In the genomic region with DNA sequence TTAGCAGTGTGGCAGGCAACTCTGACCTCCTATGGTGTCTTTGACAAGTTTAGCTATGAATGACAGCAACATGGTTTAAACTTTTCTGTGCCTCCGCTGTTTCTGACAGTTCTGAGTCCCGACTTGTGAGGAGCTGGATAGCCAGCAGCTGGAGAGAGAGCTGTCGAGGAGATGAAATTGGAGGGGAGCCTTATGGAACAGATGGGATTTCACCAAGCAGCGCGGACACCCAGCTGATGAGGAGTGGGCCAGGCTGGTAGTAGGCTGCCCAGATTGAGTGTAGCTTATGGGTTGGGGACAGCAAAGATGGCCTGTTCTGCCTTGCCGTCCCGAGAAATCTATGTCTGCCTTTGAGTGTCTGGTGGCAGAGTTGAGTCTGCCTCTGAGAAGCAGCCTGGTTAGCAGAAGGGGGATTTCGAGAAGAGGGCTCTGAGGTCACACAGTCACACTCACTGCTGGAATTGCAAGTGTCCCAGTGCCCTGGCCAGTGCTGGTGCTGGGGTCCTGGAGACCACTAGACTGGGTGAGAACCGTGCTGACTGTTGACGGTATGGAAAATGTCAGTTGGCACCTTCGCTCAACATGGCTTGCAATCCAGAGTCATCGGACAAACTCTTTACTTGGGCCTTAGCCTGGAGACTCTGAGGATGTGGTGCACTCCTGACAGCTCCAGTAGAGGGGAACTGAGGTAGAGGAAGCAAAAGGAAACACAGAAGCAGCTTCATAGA, we compare ENCODE assay signal across 19 mouse cellular contexts.
DNase-seq lines count a peak whose midpoint lies in the region; ATAC-seq and TF ChIP-seq lines count a peak whose summit lies in the region.
"Had no signal": no experiment of that assay in that cellular context is flagged by ENCODE, and none has a peak within 500 bp of the region (broad histone marks: within the 10 kb centered on the region; RNA-seq: fewer than 3 reads in every experiment).

No protein-coding gene starts in this region.

- no peak for DNase-seq in hindbrain, embryonic 10.5 days (ENCODE audit: low spot score)
- DNase-seq in lung, embryonic 14.5 days, result peak; percentile 85
- DNase-seq in lung, postnatal 25 days (ENCODE audit: low spot score), result no peak
- peak; percentile 55 for DNase-seq in brain, embryonic 14.5 days (ENCODE audit: low read depth)
- DNase-seq in frontal cortex, postnatal 10 days (ENCODE audit: low spot score in 2 of 2), result no peak
- DNase-seq: adrenal gland, postnatal 25 days; cerebellum, adult 9-11 months; embryo, embryonic 11 days; gastrocnemius, postnatal 25 days; heart, postnatal 36 days; kidney, adult 18-20 months; thymus, adult 18-20 months had no signal

- H3K36me3 ChIP-seq in forebrain, embryonic 16.5 days (ENCODE audit: control insufficient read depth, insufficient read depth), result no peaks in the 10 kb centered on the region; the same call in 1 of the 2 replicates
- H3K36me3 ChIP-seq in forebrain, embryonic 13.5 days (ENCODE audit: poor library complexity, severe bottlenecking), result peaks cover 14% of the 10 kb centered on the region
- peaks cover 18% of the 10 kb centered on the region for H3K36me3 ChIP-seq in hindbrain, embryonic 15.5 days
- H3K36me3 ChIP-seq in hindbrain, embryonic 10.5 days, result peaks cover 77% of the 10 kb centered on the region
- 0 out of 2 replicates have a peak, but pooled peaks cover 3% of the 10 kb centered on the region for H3K36me3 ChIP-seq in lung, embryonic 14.5 days (ENCODE audit: insufficient read depth)

- H3K4me2 ChIP-seq in forebrain, embryonic 16.5 days (ENCODE audit: low read length), result no peak overlapping the region
- H3K4me2 ChIP-seq in forebrain, embryonic 13.5 days, result no peak overlapping the region
- no peak overlapping the region for H3K4me2 ChIP-seq in hindbrain, embryonic 15.5 days
- H3K4me2 ChIP-seq in lung, embryonic 14.5 days, result no peak overlapping the region
- H3K4me2 ChIP-seq: limb, embryonic 12.5 days; midbrain, embryonic 15.5 days; neural tube, embryonic 12.5 days had no signal

- WGBS in forebrain, embryonic 16.5 days, result 75% methylated on average over 12 of the region's 12 CpGs
- 89% methylated on average over 12 of the region's 12 CpGs for WGBS in forebrain, embryonic 13.5 days
- WGBS in hindbrain, embryonic 15.5 days, result 79% methylated on average over 12 of the region's 12 CpGs
- WGBS in hindbrain, embryonic 10.5 days, result 94% methylated on average over 12 of the region's 12 CpGs
- WGBS in lung, embryonic 14.5 days, result 37% methylated on average over 12 of the region's 12 CpGs

- TF ChIP-seq CTCF in lung, embryonic 14.5 days (IDR thresholded peaks at IDR 0.05; ENCODE audit: low read depth), result no peak
- no peak for TF ChIP-seq CTCF in brain, embryonic 14.5 days (IDR thresholded peaks at IDR 0.05; ENCODE audit: borderline replicate concordance, extremely low read depth, insufficient read depth, insufficient read length)

- no peak overlapping the region for H3K27ac ChIP-seq in forebrain, embryonic 16.5 days (ENCODE audit: low read length)
- H3K27ac ChIP-seq in forebrain, embryonic 13.5 days, result no peak overlapping the region
- H3K27ac ChIP-seq in hindbrain, embryonic 15.5 days (replicated peaks), result 0 out of 2 replicates have a peak overlapping the region, but pooled peaks have one; percentile 4
- no peak overlapping the region for H3K27ac ChIP-seq in hindbrain, embryonic 10.5 days
- peak overlapping the region; percentile 80 for H3K27ac ChIP-seq in lung, embryonic 14.5 days (ENCODE audit: low read depth)
- H3K27ac ChIP-seq: limb, embryonic 12.5 days; midbrain, embryonic 15.5 days; neural tube, embryonic 12.5 days had no signal

- H3K4me1 ChIP-seq in forebrain, embryonic 16.5 days (replicated peaks; ENCODE audit: control insufficient read depth, insufficient read depth, low read length), result peaks cover 4% of the 10 kb centered on the region
- H3K4me1 ChIP-seq in forebrain, embryonic 13.5 days, result peaks cover 3% of the 10 kb centered on the region; the same call in 1 of the 2 replicates
- H3K4me1 ChIP-seq in hindbrain, embryonic 15.5 days (replicated peaks), result peaks cover 20% of the 10 kb centered on the region
- H3K4me1 ChIP-seq in hindbrain, embryonic 10.5 days (replicated peaks), result no peaks in the 10 kb centered on the region
- H3K4me1 ChIP-seq in lung, embryonic 14.5 days (ENCODE audit: insufficient read depth), result peaks cover 14% of the 10 kb centered on the region
- H3K4me1 ChIP-seq: limb, embryonic 12.5 days had no signal

- H3K4me3 ChIP-seq in forebrain, embryonic 16.5 days (replicated peaks; ENCODE audit: low read length), result no peak overlapping the region
- H3K4me3 ChIP-seq in forebrain, embryonic 13.5 days, result no peak overlapping the region
- H3K4me3 ChIP-seq in hindbrain, embryonic 15.5 days, result no peak overlapping the region
- no peak overlapping the region for H3K4me3 ChIP-seq in hindbrain, embryonic 10.5 days
- H3K4me3 ChIP-seq in lung, embryonic 14.5 days (ENCODE audit: low read depth, low read length), result no peak overlapping the region
- H3K4me3 ChIP-seq: limb, embryonic 12.5 days; midbrain, embryonic 15.5 days; neural tube, embryonic 12.5 days had no signal

- no peaks in the 10 kb centered on the region for H3K9me3 ChIP-seq in forebrain, embryonic 16.5 days (ENCODE audit: control insufficient read depth, low read length)
- H3K9me3 ChIP-seq in forebrain, embryonic 13.5 days (replicated peaks), result no peaks in the 10 kb centered on the region
- H3K9me3 ChIP-seq in hindbrain, embryonic 15.5 days, result no peaks in the 10 kb centered on the region
- H3K9me3 ChIP-seq in hindbrain, embryonic 10.5 days, result no peaks in the 10 kb centered on the region
- no peaks in the 10 kb centered on the region for H3K9me3 ChIP-seq in lung, embryonic 14.5 days (ENCODE audit: low read depth, low read length)
- H3K9me3 ChIP-seq: midbrain, embryonic 15.5 days; neural tube, embryonic 12.5 days had no signal

- H3K9ac ChIP-seq in forebrain, embryonic 16.5 days (replicated peaks; ENCODE audit: low read depth, low read length), result no peak overlapping the region
- no peak overlapping the region for H3K9ac ChIP-seq in forebrain, embryonic 13.5 days
- no peak overlapping the region for H3K9ac ChIP-seq in hindbrain, embryonic 15.5 days
- H3K9ac ChIP-seq in lung, embryonic 14.5 days, result no peak overlapping the region
- H3K9ac ChIP-seq: limb, embryonic 12.5 days; midbrain, embryonic 15.5 days; neural tube, embryonic 12.5 days had no signal

- no peak for TF ChIP-seq POLR2A in brain, embryonic 14.5 days (IDR thresholded peaks at IDR 0.05; ENCODE audit: borderline replicate concordance, extremely low read depth, insufficient read depth, insufficient read length, poor library complexity, severe bottlenecking)

- H3K27me3 ChIP-seq in forebrain, embryonic 16.5 days (replicated peaks; ENCODE audit: control insufficient read depth, insufficient read depth, low read length), result no peaks in the 10 kb centered on the region
- no peaks in the 10 kb centered on the region for H3K27me3 ChIP-seq in forebrain, embryonic 13.5 days
- no peaks in the 10 kb centered on the region for H3K27me3 ChIP-seq in hindbrain, embryonic 15.5 days
- H3K27me3 ChIP-seq in hindbrain, embryonic 10.5 days (ENCODE audit: insufficient read depth, poor library complexity, severe bottlenecking), result no peaks in the 10 kb centered on the region
- no peaks in the 10 kb centered on the region for H3K27me3 ChIP-seq in lung, embryonic 14.5 days (ENCODE audit: insufficient read depth, low read length)
- H3K27me3 ChIP-seq: limb, embryonic 12.5 days; midbrain, embryonic 15.5 days; neural tube, embryonic 12.5 days had no signal

- ATAC-seq in forebrain, embryonic 16.5 days, result peak; percentile 59; the same call in 1 of the 2 replicates
- no peak for ATAC-seq in forebrain, embryonic 13.5 days
- ATAC-seq in hindbrain, embryonic 15.5 days (ENCODE audit: low FRiP score, low read depth), result no peak
- ATAC-seq in lung, embryonic 14.5 days (ENCODE audit: insufficient read depth), result peak; percentile 92
- ATAC-seq: activated CD4-positive, CD25-positive, alpha-beta regulatory T cell, adult 4 months; midbrain, embryonic 15.5 days had no signal

Comparison
In these comparisons a context has a peak if more than half of its experiments do, and no peak if none do; other contexts are left out.
1. ATAC-seq: peak in forebrain, embryonic 16.5 days (single experiment) and lung, embryonic 14.5 days (single experiment); none in forebrain, embryonic 13.5 days (single experiment) and hindbrain, embryonic 15.5 days (single experiment).
2. H3K27ac ChIP-seq: peak in hindbrain, embryonic 15.5 days (single experiment) and lung, embryonic 14.5 days (single experiment); none in forebrain, embryonic 16.5 days (single experiment), forebrain, embryonic 13.5 days (single experiment) and hindbrain, embryonic 10.5 days (single experiment).
3. DNase-seq: peak in lung, embryonic 14.5 days (single experiment) and brain, embryonic 14.5 days (single experiment); none in hindbrain, embryonic 10.5 days (single experiment), lung, postnatal 25 days (single experiment) and frontal cortex, postnatal 10 days (0 of 2).